Mouse (Mus musculus): Measurements from ENCODE around the gene Shroom1.

DNA sequence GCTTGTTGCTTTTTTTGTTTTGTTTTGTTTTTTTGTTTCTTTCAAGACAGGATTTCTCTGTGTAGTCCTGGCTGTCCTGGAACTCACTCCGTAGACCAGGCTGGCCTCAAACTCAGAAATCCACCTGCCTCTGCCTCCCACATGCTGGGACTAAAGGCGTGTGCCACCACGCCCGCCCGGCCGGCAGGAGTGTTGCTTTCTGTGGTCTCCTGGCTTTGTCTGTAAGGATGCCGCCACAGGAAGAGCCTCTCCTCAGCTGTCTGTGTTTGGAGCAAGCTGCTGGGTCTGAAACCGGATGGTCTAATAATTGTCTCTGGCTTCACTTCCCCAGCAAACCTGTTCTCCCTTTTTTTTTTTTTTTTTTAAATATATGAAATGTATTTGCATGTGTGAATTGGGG, 21.5 kb upstream of the Shroom1 start:
- no peak for TF ChIP-seq POLR2A (IDR thresholded peaks at IDR 0.05; ENCODE audit: borderline replicate concordance, extremely low read depth, insufficient read depth, insufficient read length, poor library complexity, severe bottlenecking)
- TF ChIP-seq CTCF (IDR thresholded peaks at IDR 0.05; ENCODE audit: borderline replicate concordance, extremely low read depth, insufficient read depth, insufficient read length): no peak
